Mouse (Mus musculus) frontal cortex, postnatal 25 days (tissue): Measurements from ENCODE around the gene Gngt2.

Source experiments
- DNase-seq, 2 experiments: peaks; one replicate each; pipeline ENCODE4 v3.0.0; 2022; ENCODE audit warnings: low spot score in 2 of 2

The Gngt2 gene

GRCm38 (mm10) chr11:95826317-95827167 is 10.5 kb upstream of the Gngt2 start:
- no peak for DNase-seq

DNA sequence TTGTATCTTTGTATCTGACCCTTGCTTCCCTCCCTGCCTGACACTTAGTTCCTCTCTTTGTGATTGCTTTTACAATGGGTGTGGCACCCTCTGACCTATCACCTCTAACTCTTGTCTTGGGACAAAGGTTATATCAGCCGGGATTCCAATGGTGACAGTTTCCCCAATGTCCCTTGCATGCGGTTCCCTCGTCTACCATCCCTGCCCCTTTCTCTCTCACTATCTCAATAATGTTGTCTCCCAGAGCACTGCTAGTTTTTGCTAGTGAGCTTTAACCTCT is 9.9 kb upstream of the Gngt2 start:
- DNase-seq, result no peak

- peak; percentile 70 to 73 for DNase-seq
Measured at GRCm38 (mm10) chr11:95827464-95828085, 9.4 kb upstream of the Gngt2 start.

DNA sequence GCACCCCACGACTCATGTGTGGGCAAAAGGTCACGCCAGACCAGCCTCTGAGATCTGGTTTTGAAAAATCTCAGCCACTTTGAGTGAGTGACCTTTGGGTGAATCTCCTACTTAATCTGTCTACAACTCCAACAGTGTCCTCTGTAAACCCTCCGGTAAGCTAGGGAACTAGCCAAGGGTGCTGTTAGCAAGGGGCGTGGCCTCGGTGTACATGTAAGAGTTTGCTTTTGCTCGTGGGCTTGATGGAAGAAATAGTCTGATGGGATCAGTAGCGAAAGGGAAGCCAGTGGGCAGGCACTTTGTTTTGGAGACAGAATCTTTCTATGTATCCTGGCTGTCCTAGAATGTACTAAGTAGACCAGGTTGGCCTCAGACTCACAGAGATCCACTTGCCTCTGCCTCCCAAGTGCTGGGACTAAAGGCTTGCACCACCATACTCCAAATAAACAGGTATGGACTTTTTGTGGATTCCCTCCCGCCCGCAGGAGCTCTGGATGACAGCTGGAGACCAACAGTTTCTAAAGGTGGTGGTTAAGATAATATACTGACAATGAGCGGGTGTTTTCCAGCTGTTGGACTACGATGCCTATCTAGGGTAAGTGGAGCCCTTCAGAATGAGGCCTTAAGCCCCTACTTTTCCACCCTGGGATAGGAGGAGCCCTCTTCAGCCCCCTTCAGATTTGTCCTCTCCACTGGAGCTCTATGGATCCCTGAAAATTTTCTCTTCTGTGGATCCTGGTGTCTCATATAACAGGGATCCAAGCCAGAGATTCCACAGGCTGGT is 8.6 kb upstream of the Gngt2 start:
- DNase-seq, result no peak

DNA sequence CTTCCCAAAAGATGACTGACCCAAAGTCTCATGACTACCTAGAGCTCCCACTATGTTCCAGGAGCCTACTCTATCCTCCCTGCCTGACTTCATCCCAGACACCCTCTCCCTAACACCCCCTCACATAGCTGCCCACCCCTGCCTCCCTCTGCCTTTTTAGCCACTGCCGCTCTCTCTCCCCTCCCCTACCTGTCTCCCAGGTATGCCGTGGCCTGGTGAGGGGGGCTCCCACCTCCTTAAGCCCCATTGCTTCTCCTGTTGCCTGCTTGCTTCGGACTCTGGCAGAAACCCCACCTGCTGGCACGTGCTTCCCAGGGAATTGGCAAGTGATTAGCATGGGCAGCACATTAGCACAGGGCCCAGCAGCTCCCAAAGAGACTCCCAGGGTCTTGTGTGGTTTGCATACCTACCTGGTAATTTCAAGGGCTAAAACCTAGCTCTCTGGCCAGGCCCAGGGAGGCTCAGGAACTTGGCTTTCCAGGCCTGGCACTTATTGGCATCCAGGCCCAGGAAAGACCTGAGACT is 7.4 kb upstream of the Gngt2 start:
- DNase-seq, result no peak

DNA sequence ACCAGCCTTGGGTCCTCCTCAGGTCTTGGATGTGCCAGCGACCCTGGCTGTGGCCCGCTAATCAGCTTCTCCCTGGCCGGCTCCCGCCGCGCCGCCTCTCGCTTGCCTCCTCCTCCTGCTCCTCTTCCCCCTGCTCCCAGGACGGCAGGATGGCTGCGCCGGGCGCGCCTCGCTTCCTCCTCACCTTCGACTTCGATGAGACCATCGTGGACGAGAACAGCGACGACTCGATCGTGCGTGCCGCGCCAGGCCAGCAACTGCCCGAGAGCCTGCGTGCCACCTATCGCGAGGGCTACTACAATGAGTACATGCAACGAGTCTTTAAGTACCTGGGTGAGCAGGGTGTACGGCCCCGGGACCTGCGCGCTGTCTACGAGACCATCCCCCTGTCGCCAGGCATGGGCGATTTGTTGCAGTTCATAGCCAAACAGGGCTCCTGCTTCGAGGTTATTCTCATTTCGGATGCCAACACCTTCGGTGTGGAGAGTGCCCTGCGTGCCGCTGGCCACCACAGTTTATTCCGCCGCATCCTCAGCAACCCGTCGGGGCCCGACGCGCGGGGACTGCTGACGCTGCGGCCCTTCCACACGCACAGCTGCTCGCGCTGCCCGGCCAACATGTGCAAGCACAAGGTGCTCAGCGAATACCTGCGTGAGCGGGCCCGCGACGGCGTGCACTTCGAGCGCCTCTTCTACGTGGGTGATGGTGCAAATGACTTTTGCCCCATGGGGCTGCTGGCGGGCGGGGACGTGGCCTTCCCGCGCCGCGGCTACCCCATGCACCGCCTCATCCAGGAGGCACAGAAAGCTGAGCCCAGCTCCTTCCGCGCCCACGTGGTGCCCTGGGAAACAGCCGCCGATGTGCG is 6.4 kb upstream of the Gngt2 start:
- no peak for DNase-seq

DNA sequence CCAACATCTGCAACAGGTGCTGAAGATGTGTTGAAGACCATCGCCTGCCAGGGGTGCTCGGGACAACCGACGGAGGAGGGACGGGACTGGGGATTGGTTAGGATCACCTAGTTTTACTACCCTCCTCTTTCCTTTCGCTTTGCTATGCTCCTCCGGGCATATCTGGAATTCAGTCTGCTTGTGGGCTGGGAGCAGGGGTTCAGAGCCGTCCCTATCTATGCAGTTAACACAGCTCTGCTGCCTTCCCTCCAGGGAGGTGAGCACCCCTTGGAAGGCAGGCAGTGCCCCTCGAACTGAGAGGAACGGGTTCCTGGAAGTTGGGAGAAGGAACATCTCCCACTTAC is 5.8 kb upstream of the Gngt2 start:
- no peak for DNase-seq

DNA sequence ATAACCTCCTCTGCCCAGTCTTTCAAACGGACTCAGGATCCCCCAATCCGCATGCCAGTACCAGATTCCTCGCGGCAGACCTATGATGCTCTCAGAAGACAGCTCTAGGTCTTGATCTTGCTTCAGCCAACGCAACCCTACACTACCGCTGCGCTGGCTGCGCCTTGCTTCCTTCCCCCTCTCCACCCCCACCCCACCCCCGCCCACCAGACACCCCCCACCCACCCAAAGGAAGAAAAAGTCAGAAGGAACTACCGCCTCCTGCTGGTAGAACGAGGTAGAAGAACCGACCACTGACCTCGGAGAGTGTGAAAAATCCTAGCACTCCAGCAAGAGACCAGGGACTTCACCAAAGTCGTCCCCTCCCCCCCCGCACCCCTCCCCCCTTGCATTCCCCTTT is 5.4 kb upstream of the Gngt2 start:
- DNase-seq, result no peak

- DNase-seq, result no peak
Measured at GRCm38 (mm10) chr11:95832129-95833005, 4.6 kb upstream of the Gngt2 start.

DNA sequence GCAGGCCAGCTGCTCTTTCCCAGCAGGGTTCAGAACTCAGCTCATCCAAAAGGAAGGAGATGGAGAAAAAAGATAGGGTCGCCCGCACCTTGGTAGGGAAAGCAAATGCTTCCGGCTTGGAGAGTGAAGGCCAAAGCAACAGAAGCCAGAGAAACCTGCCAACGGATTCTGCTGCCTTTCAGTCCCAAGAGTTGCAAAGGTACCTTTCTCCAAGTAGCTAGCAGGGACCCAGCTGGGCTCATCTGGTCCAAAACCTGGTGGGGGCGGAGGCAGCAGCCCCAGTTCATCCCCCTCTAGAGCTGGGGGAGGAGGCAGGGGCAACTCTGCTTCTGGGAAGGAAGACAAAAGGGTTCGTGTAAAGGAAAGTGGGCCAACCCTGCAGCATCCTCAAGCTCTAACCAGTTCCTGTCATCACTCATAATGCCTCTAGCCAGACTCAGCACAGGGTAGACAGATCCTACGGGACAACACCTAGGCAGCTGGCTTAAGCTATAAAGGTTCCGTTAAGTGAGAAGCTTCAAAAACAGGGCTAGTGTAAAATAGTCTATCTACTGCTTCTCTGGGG is 3.9 kb upstream of the Gngt2 start:
- no peak for DNase-seq

GRCm38 (mm10) chr11:95833631-95834142 is 3.3 kb upstream of the Gngt2 start:
- DNase-seq, result no peak

GRCm38 (mm10) chr11:95834143-95834667 is 2.8 kb upstream of the Gngt2 start:
- DNase-seq, result no peak

DNA sequence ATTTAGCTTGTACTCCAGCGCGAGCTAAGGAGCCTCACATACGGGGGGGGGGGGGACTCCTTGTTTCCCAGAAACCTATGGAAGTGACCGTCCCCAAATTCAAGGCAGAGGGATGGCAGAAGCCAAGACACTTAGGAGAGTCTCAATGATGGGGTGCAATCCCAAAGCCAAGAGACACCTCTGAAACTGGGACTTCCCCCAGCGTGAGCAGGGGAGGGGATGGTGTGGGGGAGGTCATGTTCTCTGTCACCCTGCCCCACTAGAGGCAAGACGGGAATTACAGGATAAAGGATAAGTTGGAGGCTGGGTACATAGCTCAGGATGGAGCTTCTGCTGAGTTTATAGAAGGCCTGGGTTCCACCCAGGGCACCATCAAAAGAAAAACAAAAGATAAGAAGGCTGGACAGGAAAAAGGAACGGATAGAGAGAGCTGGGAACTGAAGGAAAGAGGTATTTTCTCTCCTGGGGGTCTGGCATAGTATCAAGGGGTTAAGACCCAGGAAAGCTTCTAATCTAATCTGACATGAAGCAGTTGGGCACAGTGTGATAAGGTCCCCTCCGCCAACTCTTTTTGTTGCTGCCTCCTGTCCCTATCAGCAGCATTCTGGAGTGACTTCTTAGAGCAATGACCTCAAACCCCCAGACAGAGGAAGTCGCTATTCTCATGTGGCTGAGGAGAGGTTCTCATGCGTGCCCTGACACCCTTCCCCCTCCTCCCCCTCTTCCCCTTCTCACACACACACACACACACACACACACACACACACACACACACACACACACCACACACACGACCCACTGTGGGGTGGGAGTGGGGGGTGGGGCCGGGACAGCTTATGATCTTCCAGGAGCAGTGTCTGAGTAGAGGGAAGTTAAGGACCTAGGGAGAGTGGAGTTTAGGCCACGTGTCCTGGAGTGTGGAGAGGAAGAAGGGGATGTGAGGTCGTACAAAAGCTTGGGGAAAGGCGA is 2.0 kb upstream of the Gngt2 start:
- DNase-seq, result no peak

DNA sequence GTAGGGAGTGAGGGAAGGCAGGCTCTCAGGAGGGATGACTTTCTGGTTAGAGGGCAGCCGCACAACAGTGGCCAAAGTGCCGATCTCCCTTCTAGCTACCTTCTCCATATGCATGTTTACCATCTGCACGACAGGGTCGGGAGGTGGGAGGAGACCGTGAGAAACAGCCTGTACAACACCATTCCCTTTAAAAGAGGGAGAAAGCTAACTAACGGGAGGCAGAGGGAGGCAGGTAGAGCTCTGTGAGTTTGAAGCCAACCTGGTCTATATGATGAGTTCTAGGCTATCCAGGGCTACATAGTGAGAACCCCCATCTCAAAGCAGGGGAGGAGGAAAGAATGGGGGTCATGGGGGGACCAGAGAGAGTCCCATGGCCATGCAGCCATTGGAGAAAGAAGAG is 1.2 kb upstream of the Gngt2 start:
- no peak for DNase-seq

DNA sequence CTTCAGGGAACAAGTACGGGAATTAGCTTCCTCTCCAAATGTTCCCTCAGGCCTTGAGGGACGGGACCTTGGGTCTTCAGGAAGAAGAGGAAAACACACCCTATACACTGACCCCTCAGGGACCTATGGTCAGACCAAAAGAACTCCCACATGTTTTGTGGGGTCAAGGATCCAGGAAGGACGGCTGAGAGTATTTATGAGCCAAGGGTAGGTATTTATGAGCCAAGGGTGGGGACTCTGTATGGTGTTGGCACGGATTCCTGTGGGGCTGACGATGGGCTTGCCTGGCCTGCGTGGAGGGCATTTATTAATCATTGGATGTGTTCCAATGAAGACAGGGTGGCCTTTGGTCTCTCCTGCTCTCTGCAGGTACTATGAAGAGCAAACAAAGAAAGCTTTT is 583 bp upstream of the Gngt2 start:
- no peak for DNase-seq

DNA sequence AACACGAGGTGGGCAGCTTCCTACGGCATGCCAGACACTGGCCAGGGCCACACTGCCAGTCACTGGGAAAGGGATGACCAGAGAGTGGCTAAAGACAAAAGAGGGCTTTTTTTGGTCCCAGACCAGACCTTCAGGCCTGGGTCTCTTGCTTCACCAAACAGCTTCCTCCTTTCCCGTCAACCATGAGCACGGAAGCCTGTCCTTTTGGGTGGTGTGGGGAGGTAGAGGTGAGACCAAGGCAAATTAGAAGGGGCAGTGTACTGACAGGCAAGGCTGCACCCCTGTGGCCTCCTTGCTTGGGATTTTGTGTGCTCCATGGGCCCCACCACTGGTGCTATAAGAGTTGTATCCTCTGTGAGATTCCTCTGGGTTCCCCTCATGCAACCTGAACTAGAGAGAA is 1.6 kb downstream of the Gngt2 start:
- no peak for DNase-seq

DNA sequence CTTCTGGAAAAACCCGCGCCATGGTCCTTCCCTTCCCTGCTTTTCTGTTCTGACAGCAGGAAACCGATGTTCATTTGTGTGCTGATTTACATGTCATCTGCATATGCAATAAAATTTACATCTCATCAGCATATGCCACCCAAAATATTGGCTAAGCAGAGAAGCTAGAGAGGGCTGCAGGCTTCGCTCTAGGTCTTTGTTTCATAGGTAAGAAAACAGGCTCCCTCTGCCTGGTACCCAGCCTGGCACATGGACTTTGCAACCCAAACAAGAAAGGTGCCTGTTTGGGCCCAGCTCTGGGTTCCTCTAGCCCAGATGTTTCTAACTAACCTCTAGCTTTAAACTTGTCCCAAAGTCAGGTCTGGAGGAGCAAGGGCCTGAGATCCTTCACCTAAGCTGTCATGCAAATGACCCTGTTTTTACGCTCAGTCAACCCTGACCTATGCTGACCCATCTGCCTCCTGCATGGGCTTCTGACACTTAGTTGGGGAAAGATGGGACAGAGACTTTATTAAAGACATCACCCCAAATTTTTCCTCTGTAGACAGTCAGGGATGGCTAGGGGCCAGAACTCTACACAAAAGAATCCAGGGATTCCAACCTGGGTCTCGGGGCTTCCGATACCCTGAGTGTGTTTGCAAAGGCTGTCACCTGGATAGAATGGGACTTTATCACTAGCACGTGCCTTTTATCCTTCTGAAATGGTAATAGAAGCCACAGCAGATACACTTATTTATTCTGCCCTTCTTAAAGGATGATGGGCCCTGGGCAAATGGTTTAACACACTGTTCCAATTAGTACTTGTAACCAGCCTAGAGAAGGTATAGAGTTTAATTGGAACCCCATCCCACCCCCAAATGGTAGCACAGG is 2.2 kb downstream of the Gngt2 start:
- no peak for DNase-seq
